Mouse (Mus musculus) brain, embryonic 14.5 days (tissue): Measurements from ENCODE around the gene Clptm1. TPM values are rescaled to one million over a fixed set of nuclear protein-coding genes. Genes with fewer than 3 reads are reported as not detected.

Experiments used
- DNase-seq: peaks from one replicate; pipeline ENCODE4 v3.0.0-alpha.2; 2011; ENCODE audit warnings: low read depth
- CTCF ChIP-seq: fragments of 200-500 bp; IDR thresholded peaks from 2 replicates; pipeline ENCODE4 v1.5.1; 2012; ENCODE audit warnings: inconsistent platforms, mild to moderate bottlenecking, moderate library complexity, borderline replicate concordance; ENCODE audit not compliant: insufficient read depth, insufficient read length; ENCODE audit errors: extremely low read depth
- POLR2A ChIP-seq: fragments of 200-500 bp; IDR thresholded peaks from 2 replicates; pipeline ENCODE4 v1.6.1; 2012; ENCODE audit warnings: mild to moderate bottlenecking, inconsistent platforms, borderline replicate concordance; ENCODE audit not compliant: poor library complexity, insufficient read depth, insufficient read length, severe bottlenecking; ENCODE audit errors: extremely low read depth
- polyA plus RNA-seq: library from polyadenylated mRNA; depleted of rRNA; stranded (reverse); fragments of >200 nt; gene quantifications from 2 replicates; pipeline ENCODE4 v1.2.3, GENCODE M21; 2012

Gene Clptm1
- polyA plus RNA-seq, 1 experiment, result 114 TPM

DNA sequence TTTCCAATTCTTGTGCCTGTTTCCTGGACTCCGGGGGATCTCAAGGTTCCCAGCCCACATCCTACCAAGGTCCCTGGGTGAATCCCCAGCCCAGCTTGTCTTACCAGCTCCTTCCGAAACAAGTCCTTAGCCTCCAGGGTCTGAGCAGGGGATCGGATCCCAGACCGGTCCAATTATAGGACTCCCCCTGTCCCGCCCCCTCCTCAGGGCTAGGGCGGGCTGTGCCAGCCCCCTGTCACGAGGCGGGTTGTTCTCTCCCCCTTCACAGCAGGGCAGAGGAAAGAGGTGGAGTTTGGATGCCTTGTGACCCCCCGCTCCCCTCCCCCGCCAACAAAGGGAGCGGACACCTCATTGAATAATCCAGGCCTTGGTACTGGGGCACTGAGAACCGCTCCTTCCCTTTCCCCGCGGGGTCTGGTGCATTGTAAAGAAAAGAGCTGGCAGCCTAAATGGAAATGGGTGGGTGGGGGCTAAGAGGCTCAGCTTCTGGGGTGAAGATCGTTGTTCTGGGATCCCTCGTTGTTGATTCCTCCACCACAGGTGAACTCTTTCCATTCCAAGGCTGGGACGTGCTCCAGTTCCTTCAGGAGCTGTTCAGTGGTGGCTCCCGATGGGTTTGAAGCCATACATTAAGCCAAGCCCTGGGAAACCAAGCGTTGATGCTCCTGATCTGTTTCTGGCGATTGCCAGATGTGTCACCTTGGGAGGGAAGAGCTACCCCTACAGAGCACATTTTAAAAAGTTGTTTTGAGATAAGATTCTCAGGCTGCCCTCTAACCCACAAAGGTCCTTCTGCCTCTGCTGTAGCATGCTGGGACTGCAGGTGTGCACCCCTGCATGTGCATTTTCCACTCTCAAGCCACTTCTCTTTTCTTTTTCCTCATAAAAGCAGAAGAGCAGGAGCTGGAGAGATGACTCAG is 34.3 kb upstream of the Clptm1 start, which contains the start of gene Apoe:
TSS of gene Apoe (minus strand) at position 282 of the 920 bp plus-strand sequence.
- peak; percentile 71 for DNase-seq
- no peak for TF ChIP-seq POLR2A
- no peak for TF ChIP-seq CTCF

- peak; percentile 32 for DNase-seq
- no peak for TF ChIP-seq POLR2A
- TF ChIP-seq CTCF, result peak; percentile 35; the same call in 1 of the 2 replicates
Measured at GRCm38 (mm10) chr7:19697949-19698906, 33.4 kb upstream of the Clptm1 start.

- TF ChIP-seq CTCF, result no peak
- TF ChIP-seq POLR2A, result no peak
- DNase-seq, result no peak
Measured at GRCm38 (mm10) chr7:19696336-19696873, 31.6 kb upstream of the Clptm1 start.

DNA sequence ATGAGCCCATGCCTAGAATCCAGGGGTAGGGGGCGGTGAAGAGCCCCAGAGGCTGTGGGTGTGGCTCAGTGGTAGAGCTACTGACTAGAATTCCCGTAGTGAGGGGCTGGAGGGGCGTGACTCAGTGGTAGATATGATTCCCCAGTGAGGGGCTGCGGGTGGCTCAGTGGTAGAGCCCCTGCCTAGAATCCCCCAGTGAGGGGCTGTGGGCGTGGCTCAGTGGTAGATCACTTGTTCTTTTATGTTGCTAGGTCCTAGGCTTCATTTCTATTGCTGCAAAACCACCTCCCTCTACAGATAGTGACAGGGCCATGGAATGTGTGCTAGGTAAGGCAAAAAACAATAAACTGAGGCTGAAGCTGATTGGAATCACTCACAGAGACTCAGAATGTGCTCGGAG is 31.0 kb upstream of the Clptm1 start:
- TF ChIP-seq CTCF (no peak), POLR2A (no peak)

GRCm38 (mm10) chr7:19695213-19695594 is 30.4 kb upstream of the Clptm1 start:
- no peak for DNase-seq
- TF ChIP-seq CTCF (no peak), POLR2A (no peak)

More for the DNA sequence above, 31.0 kb upstream of the Clptm1 start:
- DNase-seq, result no peak

DNA sequence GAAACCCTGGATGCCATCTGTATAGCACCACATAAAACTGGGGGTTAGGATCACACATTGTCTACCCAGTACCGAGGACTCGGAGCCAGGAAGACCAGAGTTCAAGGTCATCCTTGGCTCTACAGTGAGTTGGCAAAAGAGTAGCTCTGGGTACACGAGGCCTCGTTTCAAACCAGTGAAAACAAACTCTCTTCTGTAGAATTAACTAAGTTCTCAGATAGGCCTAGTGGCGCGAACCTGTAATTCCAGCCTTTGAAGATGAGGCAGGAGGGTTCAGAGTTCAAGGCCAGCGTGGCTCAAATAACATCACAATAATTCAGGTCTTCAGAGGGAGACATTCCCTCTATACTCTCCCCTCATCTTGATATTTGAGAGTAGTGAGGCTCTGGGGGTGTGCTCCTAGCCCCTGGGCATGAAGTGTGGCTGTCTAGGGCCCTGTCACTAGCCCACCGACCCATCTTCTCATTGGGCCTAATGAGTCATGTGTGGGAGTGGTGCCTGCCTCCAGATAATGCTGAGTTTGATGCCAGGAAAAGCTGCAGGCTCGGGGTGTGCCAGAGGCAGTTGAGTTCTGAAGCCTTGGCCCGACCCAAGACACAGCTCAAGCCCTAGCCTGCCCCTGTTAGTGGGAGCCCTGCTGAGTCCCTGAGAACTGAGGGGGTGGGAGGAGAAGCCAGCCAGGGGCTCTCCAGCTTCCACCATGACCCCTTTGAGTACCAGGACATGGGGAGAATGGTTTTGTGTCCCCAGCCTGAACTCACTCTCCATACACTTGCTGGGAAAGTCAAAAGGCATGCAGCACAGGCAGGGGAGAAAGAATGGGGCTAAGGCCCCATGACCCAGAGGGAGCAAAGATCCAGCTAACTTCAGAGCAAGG is 29.7 kb upstream of the Clptm1 start:
- TF ChIP-seq CTCF (no peak), POLR2A (no peak)
- no peak for DNase-seq

GRCm38 (mm10) chr7:19693421-19693820 is 28.6 kb upstream of the Clptm1 start:
- peak; percentile 27 for DNase-seq
- TF ChIP-seq POLR2A (no peak), CTCF (no peak)

DNA sequence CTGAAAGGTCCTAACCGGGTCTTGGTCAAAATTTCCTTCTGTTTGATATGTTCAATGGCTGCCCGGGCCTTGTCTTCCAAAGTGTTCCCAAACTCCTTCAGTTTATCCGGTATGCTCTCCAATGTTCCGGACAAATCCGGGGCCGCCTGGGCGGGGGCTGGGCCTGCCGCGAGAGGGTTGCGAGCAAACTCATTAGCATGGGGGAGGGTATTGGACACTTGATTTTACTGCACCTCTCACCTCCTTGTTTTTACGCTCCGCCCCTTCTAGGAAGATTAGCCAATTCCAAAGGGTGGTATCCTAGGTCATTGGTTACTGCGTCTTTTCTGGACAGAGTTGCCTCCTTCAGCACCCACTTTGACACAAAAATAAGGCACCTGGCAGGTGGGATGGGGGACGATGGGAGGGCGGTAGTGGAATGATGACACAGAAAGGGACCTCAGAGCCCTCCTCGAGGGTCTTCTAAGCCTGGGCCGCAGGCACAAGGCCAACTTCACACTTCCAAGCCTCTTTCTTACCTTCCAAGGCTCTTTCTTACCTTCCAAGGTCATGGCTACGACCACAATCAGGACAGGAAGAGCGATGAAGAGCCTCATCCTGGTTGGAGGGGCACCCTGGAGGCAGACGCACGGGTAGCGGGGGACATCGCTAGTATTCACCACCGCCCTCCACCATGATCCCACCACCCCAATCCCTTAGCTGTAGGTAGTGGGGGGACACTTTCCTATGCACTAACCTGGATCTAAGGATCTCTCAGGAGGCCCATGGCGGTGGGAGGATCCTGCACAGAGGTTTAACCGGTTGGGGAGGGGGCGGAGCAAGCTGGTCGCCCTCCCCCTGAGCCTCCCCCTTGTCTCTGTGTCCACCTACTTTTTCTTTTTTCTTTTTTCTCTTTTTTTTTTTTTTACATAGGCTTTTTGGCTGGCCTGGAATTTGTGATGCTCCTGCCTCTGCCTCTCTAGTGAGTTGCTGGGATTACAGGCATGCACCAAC is 27.3 kb upstream of the Clptm1 start, which contains the start of gene Apoc1:
TSS of gene Apoc1 (minus strand) at position 788 of the 993 bp plus-strand sequence.
- no peak for DNase-seq
- no peak for TF ChIP-seq CTCF
- TF ChIP-seq POLR2A, result no peak

DNA sequence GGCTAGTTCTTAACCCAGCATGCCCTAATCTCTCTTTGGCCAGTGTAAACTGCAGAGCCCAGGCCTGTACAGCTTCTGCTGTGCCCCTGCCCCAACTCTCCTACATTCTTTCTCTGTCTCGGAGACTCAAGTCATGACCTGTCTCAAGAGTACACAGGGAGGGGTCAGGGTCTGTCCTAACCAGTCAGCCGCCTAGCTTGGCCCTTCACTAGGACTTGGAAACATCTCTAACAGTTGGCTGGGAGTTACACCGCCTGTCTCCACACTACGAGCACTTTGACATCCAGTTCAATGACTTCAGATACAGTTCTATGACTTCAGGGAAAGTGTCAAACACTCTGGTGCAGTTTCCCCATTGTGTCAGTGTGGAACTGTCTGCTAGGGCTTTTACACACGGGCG is 26.6 kb upstream of the Clptm1 start:
- TF ChIP-seq POLR2A, result no peak
- TF ChIP-seq CTCF, result no peak
- DNase-seq, result no peak
